Mouse (Mus musculus) left cerebral cortex, postnatal 14 days (tissue): ENCODE data around the gene Slc1a4. TPM values are rescaled to one million over a fixed set of nuclear protein-coding genes. Genes with fewer than 3 reads are reported as not detected.

Experiments
- DNase-seq, 2 experiments: peaks; one replicate each; pipeline ENCODE4 v3.0.0; 2021 to 2022; ENCODE audit warnings: low spot score in 2 of 2, mixed read lengths in 1 of 2
- intact Hi-C: fragments of 180-260 bp; cut with DNase I; formaldehyde crosslinking; loops from one replicate; pipeline ENCODE4 v1.15.1; 2025
- total RNA-seq, 2 experiments: library from RNA; stranded (reverse); gene quantifications; 2 replicates each; pipeline ENCODE4 v1.2.3; 2021

Gene Slc1a4
- total RNA-seq, 2 experiments from 2014 or later = 46.4 to 49.0 TPM

- intact Hi-C loops = loop anchor here (5.0 kb wide), 2 partner anchors 67 to 68 kb away; no protein-coding TSS in a partner anchor
- DNase-seq = no peak
These were observed 2.8 kb downstream of the Slc1a4 start for GRCm38 (mm10) chr11:20329711-20330110.

- no peak for DNase-seq
- intact Hi-C loops = no loop called here
These were observed 3.7 kb downstream of the Slc1a4 start for GRCm38 (mm10) chr11:20328771-20329170.

- intact Hi-C loops = no loop called here
- DNase-seq = no peak
These were observed 6.1 kb downstream of the Slc1a4 start for GRCm38 (mm10) chr11:20326328-20326995.

GRCm38 (mm10) chr11:20325073-20325694, 7.3 kb downstream of the Slc1a4 start:
- no peak for DNase-seq
- intact Hi-C loops = no loop called here

GRCm38 (mm10) chr11:20324006-20324405, 8.5 kb downstream of the Slc1a4 start:
- no peak for DNase-seq
- intact Hi-C loops = no loop called here

- intact Hi-C loops = no loop called here
- DNase-seq = no peak
These were observed 10.1 kb downstream of the Slc1a4 start for GRCm38 (mm10) chr11:20322366-20322765.

- intact Hi-C loops = no loop called here
- DNase-seq = no peak
These were observed 11.9 kb downstream of the Slc1a4 start for GRCm38 (mm10) chr11:20320661-20321060.

- intact Hi-C loops = no loop called here
- DNase-seq = no peak
These were observed 13.7 kb downstream of the Slc1a4 start for GRCm38 (mm10) chr11:20318659-20319454.

- intact Hi-C loops = no loop called here
- no peak for DNase-seq
These were observed 18.9 kb downstream of the Slc1a4 start for GRCm38 (mm10) chr11:20313576-20313975.

- intact Hi-C loops = no loop called here
- DNase-seq = no peak
These were observed 23.5 kb downstream of the Slc1a4 start for GRCm38 (mm10) chr11:20309044-20309443.

- peak in 1 of 2 experiments; percentile 30 for DNase-seq
These were observed 25.1 kb downstream of the Slc1a4 start for GRCm38 (mm10) chr11:20307409-20307808.

GRCm38 (mm10) chr11:20305641-20306040, 26.9 kb downstream of the Slc1a4 start:
- DNase-seq = no peak
- intact Hi-C loops = no loop called here

More at GRCm38 (mm10) chr11:20307409-20307808, 25.1 kb downstream of the Slc1a4 start:
- intact Hi-C loops = no loop called here

- intact Hi-C loops = no loop called here
These were observed 28.2 kb downstream of the Slc1a4 start for GRCm38 (mm10) chr11:20304341-20304740.

GRCm38 (mm10) chr11:20301332-20301731, 31.2 kb downstream of the Slc1a4 start:
- DNase-seq = no peak

More at GRCm38 (mm10) chr11:20304341-20304740, 28.2 kb downstream of the Slc1a4 start:
- DNase-seq = peak; percentile 46 to 56

GRCm38 (mm10) chr11:20300850-20301249, 31.7 kb downstream of the Slc1a4 start:
- no peak for DNase-seq
- intact Hi-C loops = no loop called here

More at GRCm38 (mm10) chr11:20301332-20301731, 31.2 kb downstream of the Slc1a4 start:
- intact Hi-C loops = no loop called here

- DNase-seq = peak in 1 of 2 experiments; percentile 25
- intact Hi-C loops = no loop called here
These were observed 32.6 kb downstream of the Slc1a4 start for GRCm38 (mm10) chr11:20299900-20300299.

- no peak for DNase-seq
- intact Hi-C loops = no loop called here
These were observed 48.0 kb downstream of the Slc1a4 start for GRCm38 (mm10) chr11:20284463-20284862.

GRCm38 (mm10) chr11:20282601-20283219, 49.8 kb downstream of the Slc1a4 start:
- no peak for DNase-seq
- intact Hi-C loops = no loop called here

- DNase-seq = no peak
- intact Hi-C loops = no loop called here
These were observed 51.5 kb downstream of the Slc1a4 start for GRCm38 (mm10) chr11:20280982-20281381.

GRCm38 (mm10) chr11:20278702-20279101, 53.8 kb downstream of the Slc1a4 start:
- intact Hi-C loops = no loop called here
- no peak for DNase-seq
